Mouse (Mus musculus) intestine, embryonic 14.5 days (tissue): ENCODE results near the gene Pik3c2g. TPM values are rescaled to one million over a fixed set of nuclear protein-coding genes. Genes with fewer than 3 reads are reported as not detected.

Source experiments
- ATAC-seq: fragments of 200-750 bp; cut with Nextera tagmentation; replicated peaks from 2 replicates; pipeline ENCODE4 v1.8.0; 2017; ENCODE audit warnings: low read depth, moderate number of reproducible peaks, moderate TSS enrichment, moderate library complexity; ENCODE audit not compliant: low FRiP score, low TSS enrichment
- DNase-seq: peaks from one replicate; pipeline ENCODE4 v3.0.0-alpha.2; 2018; ENCODE audit warnings: low spot score
- H3K27ac ChIP-seq: fragments of 300-500 bp; sonication (generic); 2 replicates; pipeline ENCODE4 v1.5.1; 2014; ENCODE audit warnings: low read depth, mild to moderate bottlenecking, control low read depth
- H3K27me3 ChIP-seq: fragments of 300-500 bp; sonication (generic); replicated peaks from 2 replicates; pipeline ENCODE4 v1.6.1; 2014; ENCODE audit warnings: low read length, control low read depth; ENCODE audit not compliant: control insufficient read depth, insufficient read depth
- H3K36me3 ChIP-seq: fragments of 300-500 bp; sonication (generic); 2 replicates; pipeline ENCODE4 v1.6.1; 2014; ENCODE audit warnings: low read length, control low read depth; ENCODE audit not compliant: control insufficient read depth, insufficient read depth
- H3K4me1 ChIP-seq: fragments of 300-500 bp; sonication (generic); replicated peaks from 2 replicates; pipeline ENCODE4 v1.6.1; 2014; ENCODE audit warnings: low read length, control low read depth, mixed read lengths; ENCODE audit not compliant: control insufficient read depth, insufficient read depth
- H3K4me2 ChIP-seq: fragments of 300-500 bp; sonication (generic); 2 replicates; pipeline ENCODE4 v1.6.1; 2014; ENCODE audit warnings: low read length
- H3K4me3 ChIP-seq: fragments of 300-500 bp; sonication (generic); 2 replicates; pipeline ENCODE4 v1.5.1; 2014; ENCODE audit warnings: low read depth, low read length, control low read depth, mixed read lengths
- H3K9ac ChIP-seq: fragments of 300-500 bp; sonication (generic); 2 replicates; pipeline ENCODE4 v1.6.1; 2014; ENCODE audit warnings: mild to moderate bottlenecking, low read length
- H3K9me3 ChIP-seq: fragments of 300-500 bp; sonication (generic); 2 replicates; pipeline ENCODE4 v1.6.1; 2016; ENCODE audit warnings: low read length, control low read depth; ENCODE audit not compliant: control insufficient read depth
- WGBS: fragments of 180-500 bp; shearing (Covaris S2); extraction: QIAGEN DNeasy Blood & Tissue Kit; methylation state at CpG from one replicate; pipeline ENCODE4 v1.1.7; 2014; 5-methylcytosine and 5-hydroxymethylcytosine counted together
- polyA plus RNA-seq: library from polyadenylated mRNA; unstranded; fragments of >200 nt; fragmentation: Nextera tagmentation; extraction: Ambion mirVana; gene quantifications from 2 replicates; pipeline ENCODE4 v1.2.1, GENCODE M21; 2014

Gene Pik3c2g
- polyA plus RNA-seq, 1 experiment from 2014 or later, result 0.68 TPM

DNA sequence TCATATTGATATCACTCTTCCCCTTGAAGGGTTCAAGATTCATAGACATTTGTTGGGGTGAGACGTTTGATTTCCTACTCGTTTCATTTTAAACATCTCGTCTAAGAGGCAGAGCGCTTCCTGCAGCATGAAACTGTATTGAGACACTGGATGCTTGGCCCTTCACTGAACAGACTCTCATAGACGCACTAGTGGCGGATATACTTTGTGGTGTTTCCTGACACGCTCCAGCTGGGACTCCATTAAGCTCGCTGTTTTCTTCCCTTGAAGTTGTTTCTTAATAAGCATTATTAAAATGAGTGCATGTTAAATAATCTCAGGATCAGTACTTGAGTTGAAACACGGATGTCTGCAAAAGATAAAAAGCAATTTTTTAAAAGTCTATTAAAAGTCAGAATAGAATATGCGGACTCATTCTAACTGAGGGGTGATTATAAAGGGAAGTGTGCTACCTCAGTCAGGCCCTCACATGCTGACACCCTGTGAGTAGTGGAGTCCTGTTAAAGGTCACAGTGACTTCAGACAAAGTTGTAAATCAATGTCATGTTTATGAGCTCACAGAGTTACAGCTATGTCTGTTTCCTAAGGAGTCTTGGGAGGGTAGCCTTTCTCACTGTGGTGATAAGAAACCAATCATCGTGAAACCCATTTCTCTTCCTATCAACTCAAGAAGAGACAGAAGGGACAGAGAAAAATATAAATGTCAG lies 190.7 kb downstream of the Pik3c2g start:
- Histone ChIP-seq H3K4me3 (no peak overlapping the region), H3K27ac (no peak overlapping the region), H3K9ac (no peak overlapping the region), H3K4me1 (peaks cover 7% of the 10 kb centered on the region; the same call in 1 of the 2 replicates), H3K4me2 (peak overlapping the region; percentile 14; the same call in 1 of the 2 replicates), H3K36me3 (no peaks in the 10 kb centered on the region), H3K27me3 (no peaks in the 10 kb centered on the region), H3K9me3 (no peaks in the 10 kb centered on the region)
- 38% methylated on average over 11 of the region's 11 CpGs for WGBS
- peak; percentile 62; the same call in 1 of the 2 replicates for ATAC-seq
- no peak for DNase-seq

DNA sequence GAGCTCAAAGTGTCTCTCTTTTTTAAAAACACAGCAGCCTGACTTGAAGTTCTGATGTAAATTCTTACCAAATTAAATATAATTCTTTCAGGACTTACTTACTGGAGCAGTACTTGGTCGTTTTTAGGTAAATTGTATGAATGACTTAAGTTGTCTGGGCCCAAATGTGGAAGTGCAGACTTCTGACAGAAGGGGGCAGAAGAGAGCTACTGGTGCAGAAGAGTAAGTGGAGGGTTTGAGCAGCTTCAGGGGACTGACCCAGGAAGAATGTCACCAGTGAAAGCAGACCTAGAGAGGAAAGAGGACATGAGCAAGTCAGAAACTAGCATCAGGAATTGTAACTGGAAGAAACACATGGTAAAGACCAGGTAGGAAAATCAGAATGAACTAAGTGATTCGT lies 193.0 kb downstream of the Pik3c2g start:
- 65% methylated on average over 2 of the region's 2 CpGs for WGBS
- no peak for DNase-seq
- peaks cover 7% of the 10 kb centered on the region; the same call in 1 of the 2 replicates for H3K4me1 ChIP-seq

DNA sequence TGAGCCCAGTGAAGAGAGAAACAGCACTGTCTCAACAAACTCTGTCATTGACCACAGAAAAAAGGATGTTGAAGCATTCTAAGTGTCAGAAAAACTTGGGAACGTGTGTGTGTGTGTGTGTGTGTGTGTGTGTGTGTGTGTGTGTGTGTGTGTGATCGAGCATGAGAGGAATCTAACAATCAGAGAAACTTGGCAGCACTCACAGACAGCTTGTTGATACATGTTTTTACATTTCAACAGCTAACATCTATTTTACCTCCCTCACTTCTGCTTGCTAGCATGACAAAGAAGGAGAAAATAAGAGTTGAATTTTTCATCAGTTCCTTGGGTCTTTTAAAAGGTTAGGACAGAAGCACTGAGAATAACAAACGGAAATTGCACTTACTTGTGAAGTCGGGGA lies 202.5 kb downstream of the Pik3c2g start:
- no peaks in the 10 kb centered on the region for H3K36me3 ChIP-seq
- no peak overlapping the region for H3K4me2 ChIP-seq
- H3K4me3 ChIP-seq, result no peak overlapping the region
- H3K9ac ChIP-seq, result no peak overlapping the region
- peaks cover 3% of the 10 kb centered on the region; the same call in 1 of the 2 replicates for H3K4me1 ChIP-seq
- 32% methylated on average over 4 of the region's 4 CpGs for WGBS
- H3K27ac ChIP-seq, result no peak overlapping the region
- DNase-seq (no peak), ATAC-seq (no peak)
- H3K9me3 ChIP-seq, result no peaks in the 10 kb centered on the region
- no peaks in the 10 kb centered on the region for H3K27me3 ChIP-seq

More for the DNA sequence above, 193.0 kb downstream of the Pik3c2g start:
- Histone ChIP-seq H3K4me2 (no peak overlapping the region), H3K36me3 (no peaks in the 10 kb centered on the region), H3K9me3 (no peaks in the 10 kb centered on the region), H3K27me3 (no peaks in the 10 kb centered on the region), H3K4me3 (no peak overlapping the region), H3K9ac (no peak overlapping the region), H3K27ac (no peak overlapping the region)
- no peak for ATAC-seq

DNA sequence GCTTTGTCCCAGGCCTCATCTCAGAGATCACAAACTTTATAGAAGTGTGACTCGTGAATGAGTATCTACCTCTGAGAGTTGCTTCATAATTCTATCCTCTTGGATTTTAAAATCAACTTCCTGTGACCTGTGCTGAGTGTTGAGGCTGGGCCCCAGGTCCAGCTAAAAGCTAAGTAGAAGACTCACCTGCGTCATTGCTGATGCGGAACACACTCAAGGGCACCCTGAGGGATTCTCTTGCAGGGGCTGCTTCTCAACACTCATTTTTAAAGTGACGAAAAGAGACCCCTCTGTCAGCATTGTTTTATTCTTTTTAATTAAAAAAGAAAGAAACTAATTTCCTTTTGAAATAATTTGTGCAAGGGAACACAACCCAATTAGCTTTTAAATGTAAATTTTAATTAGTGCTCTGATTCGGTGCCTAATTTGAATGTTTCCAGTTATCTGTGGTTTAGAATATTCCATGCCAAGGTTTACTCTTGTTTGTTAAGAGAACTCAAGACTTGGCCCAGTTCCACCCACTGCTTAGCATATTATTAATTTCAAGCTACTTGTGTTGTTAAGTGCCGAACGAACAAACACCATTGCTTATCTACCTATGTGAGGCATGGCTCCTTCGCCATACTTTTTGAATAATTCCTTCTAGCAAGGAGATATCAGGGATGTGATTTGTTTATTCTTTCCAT lies 212.7 kb downstream of the Pik3c2g start:
- ATAC-seq (no peak), DNase-seq (no peak)
- Histone ChIP-seq H3K27me3 (no peaks in the 10 kb centered on the region), H3K36me3 (no peaks in the 10 kb centered on the region), H3K4me2 (no peak overlapping the region), H3K9ac (no peak overlapping the region), H3K9me3 (no peaks in the 10 kb centered on the region), H3K4me3 (no peak overlapping the region), H3K4me1 (peaks cover 3% of the 10 kb centered on the region; the same call in 1 of the 2 replicates), H3K27ac (no peak overlapping the region)
- 85% methylated on average over 8 of the region's 8 CpGs for WGBS

DNA sequence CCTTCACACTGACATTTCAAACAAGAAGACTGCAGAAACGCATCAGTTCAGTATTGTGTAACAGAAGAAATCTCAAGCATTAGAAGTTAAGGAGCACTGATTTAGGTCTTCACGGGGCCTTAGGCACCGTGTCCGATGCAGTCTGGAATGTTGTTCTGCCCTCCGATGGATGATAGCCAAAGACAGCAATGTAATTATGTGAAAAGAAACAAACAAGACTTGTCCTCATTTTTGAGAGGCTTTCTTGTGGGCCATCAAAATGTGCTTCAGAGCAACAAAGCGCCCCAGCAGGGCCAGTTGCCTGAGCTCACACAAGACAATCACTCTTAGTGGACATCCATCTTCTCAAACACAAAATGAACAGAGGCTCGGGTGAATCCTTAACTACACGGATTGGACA lies 234.9 kb downstream of the Pik3c2g start:
- no peaks in the 10 kb centered on the region for H3K27me3 ChIP-seq
- no peaks in the 10 kb centered on the region for H3K36me3 ChIP-seq
- DNase-seq (no peak), ATAC-seq (no peak)
- H3K4me2 ChIP-seq, result no peak overlapping the region
- no peaks in the 10 kb centered on the region for H3K9me3 ChIP-seq
- H3K4me3 ChIP-seq, result no peak overlapping the region
- no peaks in the 10 kb centered on the region for H3K4me1 ChIP-seq
- H3K27ac ChIP-seq, result no peak overlapping the region
- no peak overlapping the region for H3K9ac ChIP-seq
- 77% methylated on average over 8 of the region's 8 CpGs for WGBS

DNA sequence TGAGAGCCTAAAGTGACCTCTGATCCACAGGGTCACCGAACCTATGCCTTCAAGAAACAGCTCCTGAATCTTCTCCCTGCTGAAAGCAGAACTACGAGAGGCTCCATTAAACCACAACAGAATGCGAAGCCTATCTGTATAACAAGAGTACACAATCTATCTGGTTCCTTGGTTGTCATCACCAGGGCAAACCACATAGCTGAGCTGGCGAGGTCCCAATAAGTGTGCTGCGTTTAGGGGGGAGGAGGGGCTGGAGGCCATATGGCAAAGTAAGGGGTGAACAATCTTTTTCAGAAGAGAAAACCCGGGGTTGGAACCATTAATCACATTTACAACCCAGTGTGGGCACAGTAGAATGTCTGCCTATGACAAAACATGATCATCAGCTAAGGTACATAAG lies 251.2 kb downstream of the Pik3c2g start:
- H3K9ac ChIP-seq, result no peak overlapping the region
- H3K9me3 ChIP-seq, result no peaks in the 10 kb centered on the region
- no peak overlapping the region for H3K4me3 ChIP-seq
- 77% methylated on average over 6 of the region's 6 CpGs for WGBS
- H3K4me2 ChIP-seq, result no peak overlapping the region
- no peak overlapping the region for H3K27ac ChIP-seq
- H3K27me3 ChIP-seq, result no peaks in the 10 kb centered on the region
- no peak for DNase-seq
- ATAC-seq, result no peak
- H3K36me3 ChIP-seq, result no peaks in the 10 kb centered on the region
- H3K4me1 ChIP-seq, result no peaks in the 10 kb centered on the region; the same call in 1 of the 2 replicates

DNA sequence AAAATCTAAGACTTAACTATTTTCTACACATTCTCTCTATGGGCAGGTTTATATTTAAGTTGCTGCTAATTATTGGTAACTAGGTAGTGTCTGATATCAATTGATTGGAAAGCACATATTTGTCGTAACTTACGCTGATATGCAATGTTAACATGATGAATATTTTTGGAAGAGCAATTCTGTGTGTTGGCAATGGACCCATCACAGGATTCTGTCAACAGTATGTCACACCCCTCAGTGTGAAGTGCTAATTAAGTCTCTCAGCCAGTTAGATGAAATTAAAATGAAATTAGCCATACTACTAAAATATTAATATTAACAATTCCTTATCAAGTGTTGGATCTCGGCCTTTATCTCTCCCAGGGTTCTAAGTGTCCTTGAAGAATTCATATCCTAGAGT lies 251.7 kb downstream of the Pik3c2g start:
- 96% methylated on average over 3 of the region's 3 CpGs for WGBS
- Histone ChIP-seq H3K4me1 (no peaks in the 10 kb centered on the region; the same call in 1 of the 2 replicates), H3K4me2 (no peak overlapping the region), H3K9me3 (no peaks in the 10 kb centered on the region), H3K36me3 (no peaks in the 10 kb centered on the region), H3K27ac (no peak overlapping the region), H3K4me3 (no peak overlapping the region), H3K9ac (no peak overlapping the region), H3K27me3 (no peaks in the 10 kb centered on the region)
- DNase-seq (no peak), ATAC-seq (no peak)

DNA sequence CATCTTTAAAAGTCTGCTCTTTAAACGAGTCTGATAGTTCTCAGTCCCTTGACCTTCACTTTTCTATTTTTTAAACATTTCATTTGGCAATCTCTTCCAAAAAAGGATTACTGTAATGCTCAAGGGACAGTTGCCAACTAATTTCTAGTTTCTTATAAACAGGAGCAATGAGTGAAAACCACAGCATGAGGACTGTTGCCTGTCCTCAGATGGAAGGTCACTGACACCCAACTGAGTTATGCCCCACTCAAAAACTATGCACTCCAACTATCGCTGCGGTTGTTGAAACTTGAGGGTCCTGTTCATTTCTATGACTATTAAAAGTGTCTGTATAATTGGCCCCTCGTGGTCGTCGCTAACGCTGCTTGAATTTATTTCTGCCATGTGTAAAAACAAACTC lies 252.9 kb downstream of the Pik3c2g start:
- WGBS, result 35% methylated on average over 7 of the region's 7 CpGs
- H3K27ac ChIP-seq, result no peak overlapping the region

More for the DNA sequence above, 252.9 kb downstream of the Pik3c2g start:
- Histone ChIP-seq H3K9me3 (no peaks in the 10 kb centered on the region), H3K4me1 (no peaks in the 10 kb centered on the region; the same call in 1 of the 2 replicates), H3K27me3 (no peaks in the 10 kb centered on the region), H3K36me3 (no peaks in the 10 kb centered on the region), H3K4me3 (no peak overlapping the region), H3K9ac (no peak overlapping the region), H3K4me2 (no peak overlapping the region)
- ATAC-seq, result no peak
- no peak for DNase-seq
